Mouse (Mus musculus): ENCODE measurements around the gene Trmt2b. TPM values are rescaled to one million over a fixed set of nuclear protein-coding genes. Genes with fewer than 3 reads are reported as not detected.
"Not testable (repeated sequence)": the region's sequence is repeated elsewhere in the genome, so short reads cannot be mapped to it uniquely, and the experiment has no call there.

Gene Trmt2b
- total RNA-seq (2021), result 10 to 100 TPM; 40.6 to 45.0 TPM
- long read RNA-seq, experiment 1, transcript Trmt2b-202 (13 exons, 3,119 nt), result major isoform, 20 of 38 reads
- long read RNA-seq, experiment 1, partial matches to known transcripts, result 6 of 38 reads
- long read RNA-seq, experiment 1, other reads (novel, unspliced or antisense), result 9 of 38 reads
- long read RNA-seq, experiment 2, transcript Trmt2b-202 (13 exons, 3,119 nt), result major isoform, 13 of 32 reads
- long read RNA-seq, experiment 2, partial matches to known transcripts, result 8 of 32 reads
- long read RNA-seq, experiment 2, other reads (novel, unspliced or antisense), result 7 of 32 reads

DNA sequence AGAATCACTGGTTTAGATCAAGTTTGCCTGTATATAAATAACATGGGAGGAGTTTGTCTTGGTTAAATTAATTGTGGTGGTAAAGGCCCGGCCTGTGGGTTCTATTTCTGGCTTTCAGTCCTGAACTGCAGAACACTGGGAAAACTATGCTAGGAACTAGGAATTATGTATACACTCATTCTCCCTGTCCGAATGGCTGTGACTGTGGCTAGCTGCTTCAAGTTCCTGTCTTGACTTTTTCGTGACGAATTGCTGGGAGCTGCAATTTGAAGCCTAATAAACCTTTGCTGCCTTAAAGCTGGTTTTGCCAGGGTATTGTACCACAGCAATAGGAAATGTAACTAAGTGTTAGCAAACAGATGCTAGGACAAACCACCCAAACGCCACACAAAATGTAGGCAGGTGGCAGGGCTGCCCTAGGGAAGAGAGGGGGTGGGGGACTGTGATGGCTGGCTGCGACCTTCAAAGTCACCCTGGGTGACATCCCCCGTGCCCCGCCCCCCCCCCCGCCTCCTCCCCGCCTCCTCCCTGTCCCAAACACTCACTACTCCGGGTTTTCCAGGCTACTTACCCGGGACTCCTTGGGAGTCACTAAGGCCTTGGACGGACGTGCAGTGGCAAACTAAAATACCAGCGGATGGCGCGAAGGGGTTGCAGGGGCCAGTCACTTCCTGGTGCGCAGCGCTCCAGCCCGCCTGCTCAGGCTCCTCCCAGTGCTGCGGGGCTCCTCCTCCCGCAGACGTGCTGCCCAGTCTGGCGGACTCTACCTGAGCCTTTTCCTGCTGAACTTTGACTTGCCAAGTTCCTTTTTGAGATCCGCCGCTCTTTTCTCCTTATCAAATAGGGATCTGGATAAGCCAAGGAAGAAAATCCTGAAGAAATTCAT lies at the start of gene Trmt2b:
Gene Trmt2b (minus strand): TSS at position 710 of the 886 bp plus-strand sequence.
- DNase-seq, result peak; percentile 80 to 87

DNA sequence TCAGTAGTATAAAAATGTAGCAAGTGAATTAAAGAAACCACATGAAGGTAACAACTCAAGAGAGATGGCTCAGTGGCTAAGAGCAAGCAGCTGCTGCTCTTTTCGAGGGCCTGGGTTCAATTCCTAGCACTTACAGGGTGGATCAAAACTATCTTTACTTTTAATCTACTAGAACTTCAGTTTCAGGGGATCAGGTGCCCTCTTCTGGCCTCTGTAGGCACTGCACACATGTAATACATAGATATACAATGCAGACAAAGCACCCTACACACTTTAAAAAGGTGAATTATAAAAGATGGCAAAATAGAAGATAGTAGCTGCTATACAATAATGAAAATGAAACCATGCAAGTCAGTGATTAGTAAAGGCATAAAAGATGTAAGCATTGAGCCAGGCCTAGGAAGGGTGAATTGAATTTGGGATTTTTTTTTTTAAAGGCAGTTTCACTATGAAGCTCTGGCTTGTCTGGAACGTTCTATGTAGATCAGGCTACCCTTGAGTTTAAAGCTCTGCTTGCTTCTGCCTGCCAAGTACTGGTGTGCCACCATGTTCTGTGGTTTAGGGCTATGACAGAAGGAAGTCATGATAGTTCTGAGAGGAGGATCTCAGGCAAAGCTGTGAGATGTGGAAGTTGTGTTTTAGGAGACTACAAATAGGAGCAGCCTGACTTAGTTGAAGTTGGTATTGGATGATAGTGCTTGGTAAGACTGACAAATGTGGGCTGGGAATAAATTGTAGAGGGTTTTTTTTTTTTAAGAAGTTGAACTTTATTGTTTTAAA lies 42.6 kb upstream of the Trmt2b start:
- DNase-seq, result peak; percentile 32 to 40

DNA sequence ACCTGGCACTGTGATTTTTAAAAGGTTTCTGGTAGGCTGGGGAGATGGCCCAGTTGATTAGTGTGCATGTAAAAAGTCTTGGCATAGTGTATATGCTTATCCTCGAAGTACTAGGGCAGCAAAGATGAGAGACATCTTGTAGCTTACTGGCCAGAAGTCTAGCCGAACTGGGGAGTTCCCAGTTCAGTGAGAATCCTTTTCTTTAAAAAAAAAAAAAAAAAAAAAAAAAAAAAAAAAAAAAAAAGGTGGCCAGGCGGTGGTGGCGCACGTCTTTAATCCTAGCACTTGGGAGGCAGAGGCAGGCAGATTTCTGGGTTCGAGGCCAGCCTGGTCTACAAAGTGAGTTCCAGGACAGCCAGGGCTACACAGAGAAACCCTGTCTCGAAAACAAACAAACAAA lies 34.4 kb upstream of the Trmt2b start:
- not testable (repeated sequence) for DNase-seq

- no peak for DNase-seq
Measured at GRCm38 (mm10) chrX:134308275-134308634, 31.5 kb upstream of the Trmt2b start.

- peak; percentile 90 to 91 for DNase-seq
Measured at GRCm38 (mm10) chrX:134307534-134308274, 30.9 kb upstream of the Trmt2b start, which contains the start of gene Cenpi. Gene Cenpi (plus strand): TSS chrX:134308084.

GRCm38 (mm10) chrX:134303287-134303686 lies 26.5 kb upstream of the Trmt2b start:
- no peak for DNase-seq

GRCm38 (mm10) chrX:134300219-134300618 lies 23.4 kb upstream of the Trmt2b start:
- no peak for DNase-seq

DNA sequence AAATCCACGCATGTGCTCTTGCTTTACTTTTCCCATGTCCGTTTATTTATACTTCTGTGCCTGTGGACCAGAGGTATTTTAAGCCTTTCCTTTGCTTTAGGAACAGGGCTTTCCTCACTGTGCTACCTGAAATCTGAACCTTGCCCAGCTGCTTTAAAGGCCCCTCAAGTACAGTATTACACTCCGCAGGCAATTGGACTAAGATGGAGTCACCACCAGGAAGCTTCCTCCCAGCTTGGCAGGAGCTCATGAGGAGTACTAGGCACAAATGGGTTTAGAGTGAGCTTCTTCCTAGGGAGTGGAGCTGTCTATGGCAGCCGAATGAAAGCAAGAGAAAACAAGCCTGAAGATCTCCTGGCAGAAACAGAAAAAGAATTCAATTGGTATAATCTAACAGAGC lies 20.4 kb upstream of the Trmt2b start:
- peak; percentile 9 to 11 for DNase-seq

- DNase-seq, result peak in 1 of 2 experiments; percentile 12
Measured at GRCm38 (mm10) chrX:134296737-134297136, 20.0 kb upstream of the Trmt2b start.

DNA sequence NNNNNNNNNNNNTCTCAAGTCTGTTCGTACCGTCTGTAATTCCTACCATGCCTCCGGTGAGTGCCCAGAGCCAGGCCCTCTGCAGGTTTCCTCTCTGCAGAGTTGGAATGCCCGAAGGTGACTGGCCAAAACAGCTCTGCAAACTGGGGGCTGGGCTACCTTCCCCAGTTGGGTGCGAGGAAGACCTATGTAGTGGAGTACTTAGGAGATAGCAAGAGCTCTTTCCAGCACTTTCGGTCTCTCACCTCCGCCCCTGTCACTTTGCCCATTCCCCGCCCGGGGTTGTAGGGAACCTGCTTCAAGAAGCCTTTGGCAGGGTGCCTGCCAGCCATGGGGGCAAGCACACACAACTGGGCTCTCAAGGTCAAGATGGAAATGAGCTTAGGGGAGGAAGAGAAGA lies 19.5 kb upstream of the Trmt2b start:
- peak; percentile 37 to 60 for DNase-seq

GRCm38 (mm10) chrX:134287305-134287704 lies 10.5 kb upstream of the Trmt2b start:
- DNase-seq, result no peak

- no peak for DNase-seq
Measured at GRCm38 (mm10) chrX:134285791-134286190, 9.0 kb upstream of the Trmt2b start.

DNA sequence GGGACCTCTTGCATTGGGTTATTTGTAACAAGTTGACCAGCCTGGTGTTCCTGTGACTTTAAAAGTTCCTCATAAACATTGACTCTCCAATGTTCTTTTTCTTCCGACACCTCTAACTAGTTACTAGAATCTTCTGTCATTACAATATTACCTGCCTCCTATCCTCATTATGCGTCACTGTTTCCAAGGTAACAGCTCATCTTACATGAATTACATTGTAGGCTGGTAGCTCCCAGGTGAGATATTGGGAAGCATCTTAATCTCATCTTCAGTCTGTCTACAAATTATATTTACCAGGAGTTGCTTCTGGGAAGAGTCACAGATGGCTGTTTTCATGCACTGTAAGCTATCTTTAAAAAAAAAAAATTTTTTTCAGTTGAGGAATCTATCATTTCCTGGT lies 8.3 kb upstream of the Trmt2b start:
- no peak for DNase-seq

- no peak for DNase-seq
Measured at GRCm38 (mm10) chrX:134280531-134280930, 3.7 kb upstream of the Trmt2b start.

- DNase-seq, result peak; percentile 62 to 71
Measured at GRCm38 (mm10) chrX:134275715-134276114, 1.1 kb downstream of the Trmt2b start.

DNA sequence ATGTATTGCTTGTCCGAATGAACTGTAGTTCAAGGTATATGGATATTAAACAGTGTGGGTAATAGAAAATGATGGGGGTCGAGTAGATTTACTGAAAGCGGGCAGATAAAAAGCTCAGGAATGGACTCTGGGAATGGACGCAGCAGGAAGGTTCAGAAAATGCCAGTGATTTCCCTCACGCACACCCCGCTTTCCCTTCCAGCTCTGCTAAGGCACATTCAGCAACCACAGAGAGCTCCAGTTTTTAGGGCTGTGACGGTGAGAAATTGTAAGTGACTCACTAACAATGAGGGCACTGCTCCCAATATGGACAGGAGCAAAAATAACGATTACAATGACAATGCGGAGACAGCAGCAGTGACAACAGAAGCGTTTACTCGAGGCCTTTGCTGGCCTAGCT lies 14.7 kb downstream of the Trmt2b start:
- peak in 1 of 2 experiments; percentile 23 for DNase-seq

DNA sequence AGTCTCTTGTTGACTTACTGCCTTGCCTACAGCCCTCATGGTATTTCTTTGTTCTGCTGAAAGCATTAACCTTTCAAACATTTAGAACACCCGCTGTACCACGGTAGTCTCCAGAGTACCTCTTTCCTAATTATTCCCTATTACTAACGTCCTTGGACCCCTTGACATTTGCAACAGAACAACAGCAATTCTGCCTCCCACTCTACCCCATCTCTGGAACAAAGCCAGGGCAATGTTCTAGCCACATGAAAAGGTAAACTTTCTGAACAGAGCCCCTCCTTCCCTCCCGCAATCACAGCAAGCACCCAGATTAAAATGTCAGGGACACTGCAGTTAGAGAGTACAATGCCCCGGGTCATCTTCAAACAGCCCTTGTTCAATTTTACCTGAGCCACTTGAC lies 15.6 kb downstream of the Trmt2b start:
- peak; percentile 29 to 30 for DNase-seq

DNA sequence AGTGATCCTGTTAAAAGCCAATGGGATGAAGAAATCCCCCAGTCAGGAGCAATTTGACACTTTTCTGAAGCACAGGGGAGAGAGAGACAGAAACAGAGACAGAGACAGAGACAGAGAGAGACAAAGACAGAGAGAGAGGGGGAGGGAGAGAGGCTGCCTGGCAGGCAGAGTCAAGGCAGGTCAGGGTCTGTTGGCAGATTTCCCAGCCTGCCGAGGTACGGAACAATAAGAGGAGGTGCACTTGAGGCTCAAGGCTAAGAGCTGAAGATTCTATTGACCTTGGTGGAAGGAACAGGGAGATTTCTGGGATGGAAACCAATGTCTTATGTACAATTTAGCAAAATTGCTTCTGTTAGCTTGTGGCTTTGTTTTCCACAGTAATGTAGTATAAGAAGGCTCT lies 28.6 kb downstream of the Trmt2b start:
- peak; percentile 65 to 75 for DNase-seq

DNA sequence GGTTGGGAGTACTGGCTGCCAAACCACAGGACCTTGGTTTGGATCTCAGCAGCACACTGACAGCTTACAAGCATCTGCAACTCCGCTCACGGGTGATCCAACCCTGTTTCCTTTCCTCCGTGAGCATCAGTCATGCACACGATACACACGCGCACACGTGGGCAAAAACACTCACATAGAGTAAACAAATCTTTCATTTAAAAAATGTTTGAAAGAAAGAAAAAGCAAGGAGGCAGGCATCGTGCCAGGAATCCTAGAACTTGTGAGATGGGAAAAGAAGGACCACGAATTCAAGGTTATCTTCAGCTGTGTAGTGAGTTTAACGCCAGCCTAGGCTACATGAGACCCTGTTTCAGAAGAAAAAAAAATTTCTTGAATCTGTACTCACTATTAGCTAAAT lies 30.8 kb downstream of the Trmt2b start:
- DNase-seq, result peak; percentile 25 to 34

GRCm38 (mm10) chrX:134238266-134238665 lies 38.5 kb downstream of the Trmt2b start:
- DNase-seq, result no peak

- no peak for DNase-seq
Measured at GRCm38 (mm10) chrX:134233048-134233447, 43.7 kb downstream of the Trmt2b start.

DNA sequence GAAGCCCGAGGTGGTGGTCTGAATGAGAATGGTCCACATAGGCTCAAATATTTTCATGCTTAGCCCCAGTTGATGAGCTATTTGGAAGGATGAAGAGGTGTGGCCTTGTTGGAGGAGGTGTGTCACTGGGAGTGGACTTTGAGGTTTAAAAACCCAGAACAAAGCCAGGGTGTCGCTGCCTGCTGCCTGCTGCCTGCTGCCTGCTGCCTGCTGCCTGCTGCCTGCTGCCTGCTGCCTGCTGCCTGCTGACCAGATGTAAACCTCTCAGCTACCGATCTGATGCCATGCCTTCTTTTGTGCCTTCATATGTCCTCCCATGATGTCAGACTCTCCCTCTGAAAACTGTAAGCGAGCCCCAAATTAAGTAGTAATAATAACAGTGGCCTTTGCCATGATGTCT lies 54.9 kb downstream of the Trmt2b start, which contains the start of gene Nox1:
Gene Nox1 (minus strand): TSS at position 101 of the 400 bp plus-strand sequence.
- no peak for DNase-seq

Measured in adrenal gland, postnatal 36 days (tissue).